Mouse (Mus musculus): ENCODE data around the gene Atad1.

- TF ChIP-seq CTCF (IDR thresholded peaks at IDR 0.05; ENCODE audit: extremely low read depth, insufficient read depth, low read length): no peak
- no peak for TF ChIP-seq POLR2A (IDR thresholded peaks at IDR 0.05; ENCODE audit: extremely low read depth, insufficient read depth, low read length)
These were observed 29.3 kb downstream of the Atad1 start for GRCm38 (mm10) chr19:32710288-32710687.
